Mouse (Mus musculus) testis, adult 10 weeks (tissue): ENCODE measurements around the gene S100a11. TPM values are rescaled to one million over a fixed set of nuclear protein-coding genes. Genes with fewer than 3 reads are reported as not detected.

Experiments used
- polyA plus RNA-seq: library from polyadenylated mRNA; stranded (reverse); fragments of 350-450 nt; fragmentation: Illumina TruSeq; extraction: RNeasy Lipid Tissue Mini Kit (QIAGEN cat#74804); gene quantifications from one replicate; pipeline ENCODE4 v1.2.3, GENCODE M21; 2014; ENCODE audit warnings: low read depth, low replicate concordance

Gene S100a11
- 31.3 TPM for polyA plus RNA-seq

GRCm38 (mm10) chr3:93520330-93521193 lies at the start of gene S100a11:
S100a11 (plus strand) TSS chr3:93520488.

DNA sequence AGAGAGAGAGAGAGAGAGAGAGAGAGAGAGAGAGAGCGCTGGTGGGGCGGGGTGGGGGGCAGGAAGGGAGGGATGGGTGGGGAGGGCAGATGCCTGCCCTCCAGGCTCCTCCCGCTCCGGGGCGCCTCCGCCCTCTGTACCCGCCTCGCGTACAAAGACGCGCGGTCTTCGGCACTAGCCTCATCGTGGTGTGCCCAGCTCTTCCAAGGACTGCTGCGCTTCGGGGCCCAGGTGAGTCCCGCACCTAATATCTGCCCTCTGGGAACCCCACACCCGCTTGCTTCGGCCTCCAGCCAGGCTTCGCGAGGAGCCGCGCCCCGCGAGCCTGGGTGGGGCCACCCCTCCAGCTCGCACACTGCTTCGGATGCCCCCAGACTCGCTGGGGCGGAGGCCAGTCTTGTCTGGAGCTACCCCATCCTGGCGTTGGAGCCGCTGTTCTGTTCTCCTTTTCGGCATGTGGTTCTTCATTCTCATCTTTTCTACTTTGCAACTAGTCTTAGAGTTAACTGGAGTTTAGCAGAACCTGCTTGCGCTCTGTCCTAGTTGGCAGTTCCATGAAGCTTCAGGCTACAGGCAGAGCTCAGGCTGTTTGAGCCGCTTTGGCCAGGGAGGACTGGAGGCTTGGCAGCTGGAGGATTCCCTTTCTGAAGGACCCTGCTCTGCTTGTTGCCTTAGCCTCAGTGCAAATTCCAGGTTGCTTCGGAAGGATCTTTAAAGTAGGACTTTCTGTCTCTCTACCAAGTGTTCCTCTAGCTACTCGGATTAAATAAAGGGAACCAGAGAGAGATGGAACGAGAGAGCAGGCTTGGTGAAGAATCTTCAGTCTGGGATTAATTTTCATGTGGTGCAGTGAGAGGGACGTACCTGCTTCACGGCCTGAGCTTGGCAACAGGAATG lies 34.9 kb downstream of the S100a11 start, which contains the start of gene S100a10:
S100a10 (plus strand) TSS at position 100 of the 897 bp plus-strand sequence.

Other genes with a start within 250 kb of the S100a11 start
- not detected for gene Flg, start 247.0 kb upstream of the S100a11 start, polyA plus RNA-seq
- not detected for gene Hrnr, start 200.7 kb upstream of the S100a11 start, polyA plus RNA-seq
- gene Rptn, start 126.8 kb upstream of the S100a11 start, polyA plus RNA-seq, result not detected
- 0.84 TPM for gene Tchh, start 78.2 kb upstream of the S100a11 start, polyA plus RNA-seq
- not detected for gene Tchhl1, start 51.7 kb upstream of the S100a11 start, polyA plus RNA-seq
- 8.2 TPM for gene S100a10, start 34.6 kb downstream of the S100a11 start, polyA plus RNA-seq
- not detected for gene Tdpoz2, start 132.2 kb downstream of the S100a11 start, polyA plus RNA-seq
- not detected for gene Tdpoz1, start 155.8 kb downstream of the S100a11 start, polyA plus RNA-seq
- gene Gm37596, start 172.6 kb downstream of the S100a11 start, polyA plus RNA-seq, result not detected